Mouse (Mus musculus) retina, postnatal 7 days (tissue): Measurements from ENCODE around the gene Prpf18.
A peak's percentile ranks its signal among the peaks of the same experiment; 100 is the strongest.
"Not testable (repeated sequence)": the region's sequence is repeated elsewhere in the genome, so short reads cannot be mapped to it uniquely, and the experiment has no call there.

Source experiments
- DNase-seq: peaks from one replicate; pipeline ENCODE4 v3.0.0-alpha.2; 2012; ENCODE audit warnings: low read depth, low spot score

Gene Prpf18

GRCm38 (mm10) chr2:4614276-4614929 lies 37.5 kb downstream of the Prpf18 start:
- not testable (repeated sequence) for DNase-seq

DNA sequence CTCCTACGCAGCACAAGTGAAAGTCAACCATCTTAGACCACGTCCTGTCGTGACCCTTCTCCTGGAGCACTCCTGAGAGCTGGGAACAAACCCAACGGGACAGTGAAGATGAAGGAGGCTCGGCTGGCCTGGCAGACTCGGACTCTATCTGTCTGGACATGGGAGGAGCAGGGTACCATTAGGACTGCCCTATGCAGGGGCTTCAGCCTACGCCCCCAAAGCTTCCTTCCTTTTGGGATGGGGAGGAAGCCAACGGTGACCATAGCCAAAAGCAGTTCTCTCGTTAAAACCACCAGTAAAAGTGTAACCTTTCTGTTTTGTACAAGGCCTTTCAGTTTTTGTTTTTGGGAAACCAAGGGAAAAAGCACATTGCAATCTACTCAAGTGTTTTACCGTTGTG lies 40.2 kb downstream of the Prpf18 start:
- no peak for DNase-seq

GRCm38 (mm10) chr2:4611295-4611694 lies 40.6 kb downstream of the Prpf18 start:
- no peak for DNase-seq

DNA sequence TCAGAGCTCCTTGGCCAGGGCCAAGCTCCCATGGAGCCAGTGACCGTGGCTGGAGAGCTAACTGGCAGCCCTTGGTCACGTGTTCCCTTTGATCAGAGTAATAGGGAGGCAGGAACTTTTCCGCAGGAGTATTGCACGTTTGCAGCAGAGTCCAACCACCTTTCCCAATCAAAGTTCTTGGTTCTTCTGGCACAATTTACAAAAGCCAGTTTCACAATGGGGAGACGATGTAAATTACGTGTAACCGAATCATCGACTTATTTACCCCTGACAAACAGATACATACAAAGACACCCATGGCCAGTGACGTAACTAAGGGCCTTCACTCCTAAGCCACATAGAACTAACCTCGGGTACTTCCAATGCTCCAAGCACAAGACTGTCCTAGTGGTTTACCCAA lies 42.5 kb downstream of the Prpf18 start:
- no peak for DNase-seq

DNA sequence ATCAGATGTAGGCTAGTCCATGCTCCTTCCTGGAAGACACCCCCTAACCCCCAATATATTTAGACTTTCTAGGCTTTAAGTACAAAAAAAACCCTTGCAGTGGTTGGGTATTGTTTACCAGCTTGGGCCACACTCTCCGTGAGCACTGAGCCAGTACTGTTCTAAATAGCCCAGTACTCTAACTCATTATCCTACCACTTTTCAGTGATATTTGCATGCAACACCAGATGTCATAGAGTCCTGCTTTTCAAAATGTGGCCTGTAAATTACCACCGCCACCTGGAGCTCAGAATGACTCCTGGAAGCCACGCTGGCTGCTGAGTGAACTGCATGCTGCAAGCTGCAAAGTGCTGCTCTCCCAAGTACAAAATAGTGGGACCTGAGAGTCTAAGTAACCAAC lies 43.7 kb downstream of the Prpf18 start:
- no peak for DNase-seq

DNA sequence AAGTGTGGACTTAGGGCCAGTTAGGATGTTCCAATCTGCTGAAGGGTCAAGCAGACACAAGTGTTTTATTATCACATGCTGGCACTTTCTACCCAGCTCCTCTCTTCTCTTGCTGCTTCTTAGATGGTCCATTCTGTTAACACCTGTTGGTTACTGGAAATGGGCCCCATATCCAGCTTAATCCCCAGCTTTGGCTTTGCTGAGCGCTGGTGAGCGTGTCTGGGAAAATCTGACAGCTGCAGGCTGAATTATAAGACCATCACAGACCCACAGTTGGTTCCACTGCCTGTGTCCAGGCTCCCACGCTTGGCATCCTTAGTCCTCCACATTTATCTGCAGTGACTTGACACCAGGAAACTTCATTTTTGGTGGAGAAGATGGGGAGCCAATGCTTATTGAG lies 45.4 kb downstream of the Prpf18 start:
- DNase-seq, result peak; percentile 45

GRCm38 (mm10) chr2:4603361-4603945 lies 48.5 kb downstream of the Prpf18 start:
- DNase-seq, result no peak

GRCm38 (mm10) chr2:4601034-4601890 lies 50.7 kb downstream of the Prpf18 start:
- DNase-seq, result peak; percentile 66

GRCm38 (mm10) chr2:4596992-4597391 lies 54.9 kb downstream of the Prpf18 start:
- no peak for DNase-seq

DNA sequence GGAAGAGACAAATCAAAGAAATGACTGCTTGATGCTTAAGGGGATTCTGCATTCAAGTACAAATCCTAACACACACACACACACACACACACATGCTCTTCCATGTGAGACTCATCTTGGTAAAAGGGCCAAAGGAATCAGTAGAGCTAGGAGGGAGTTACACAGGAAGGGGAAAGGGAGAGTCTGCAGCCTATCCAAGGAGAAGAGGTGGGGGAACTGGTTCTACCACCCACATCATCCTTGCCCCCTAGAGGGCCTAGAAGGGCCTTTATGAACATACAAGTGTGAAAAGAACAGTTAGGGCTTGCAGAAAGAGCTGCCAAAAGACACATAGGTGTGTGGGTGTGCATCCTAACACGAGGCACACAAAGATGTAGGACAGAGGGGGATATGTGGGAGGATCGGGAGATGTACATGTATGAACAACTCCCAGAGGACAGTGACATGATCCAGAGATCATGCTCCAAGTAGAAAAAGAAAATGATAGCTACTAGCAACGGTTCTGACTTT lies 58.0 kb downstream of the Prpf18 start:
- no peak for DNase-seq

DNA sequence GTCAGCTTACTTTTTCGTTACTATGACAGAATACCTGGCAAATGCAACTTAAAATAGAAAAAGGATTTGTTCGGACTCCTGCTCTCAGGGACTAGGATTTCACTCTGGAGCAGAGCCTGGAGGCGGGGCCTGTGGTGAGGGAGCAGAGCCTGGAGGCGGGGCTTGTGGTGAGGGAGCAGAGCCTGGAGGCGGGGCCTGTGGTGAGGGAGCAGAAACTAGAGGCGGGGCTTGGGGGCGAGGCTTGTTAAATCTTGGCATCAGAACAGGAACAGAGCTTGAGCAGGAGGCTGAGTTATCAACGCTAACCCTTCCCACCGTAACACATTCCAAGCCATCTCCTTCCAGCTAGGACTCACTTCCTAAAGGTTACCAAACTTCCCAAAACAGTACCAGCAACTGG lies 58.5 kb downstream of the Prpf18 start:
- peak; percentile 45 for DNase-seq

DNA sequence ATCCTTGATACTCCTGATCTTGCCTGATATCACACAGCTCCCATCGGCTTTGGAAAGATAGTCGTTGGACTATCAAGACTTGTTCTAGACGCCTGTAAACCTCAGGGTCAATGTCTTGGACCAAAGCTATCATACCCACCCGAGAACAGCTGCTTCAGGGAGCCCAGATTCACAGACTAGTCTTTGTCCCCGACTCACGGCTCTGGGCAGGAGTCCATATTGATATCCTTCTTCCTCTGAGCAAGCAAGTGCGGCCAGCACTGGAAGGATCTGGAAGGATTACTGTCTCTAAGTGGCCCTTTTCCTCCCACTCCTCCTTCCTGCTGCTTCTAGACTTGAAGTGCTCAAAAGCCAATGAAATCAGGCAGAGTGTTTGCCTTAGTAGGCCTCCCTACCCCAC lies 59.2 kb downstream of the Prpf18 start:
- DNase-seq, result no peak

- no peak for DNase-seq
These were observed 60.3 kb downstream of the Prpf18 start for GRCm38 (mm10) chr2:4591647-4592046.

GRCm38 (mm10) chr2:4587685-4588409 lies 64.1 kb downstream of the Prpf18 start:
- DNase-seq, result no peak

- DNase-seq, result no peak
These were observed 65.7 kb downstream of the Prpf18 start for GRCm38 (mm10) chr2:4586245-4586644.

GRCm38 (mm10) chr2:4584252-4584651 lies 67.7 kb downstream of the Prpf18 start:
- DNase-seq, result no peak

- DNase-seq, result no peak
These were observed 69.0 kb downstream of the Prpf18 start for GRCm38 (mm10) chr2:4582930-4583329.

GRCm38 (mm10) chr2:4580666-4581065 lies 71.2 kb downstream of the Prpf18 start:
- no peak for DNase-seq

DNA sequence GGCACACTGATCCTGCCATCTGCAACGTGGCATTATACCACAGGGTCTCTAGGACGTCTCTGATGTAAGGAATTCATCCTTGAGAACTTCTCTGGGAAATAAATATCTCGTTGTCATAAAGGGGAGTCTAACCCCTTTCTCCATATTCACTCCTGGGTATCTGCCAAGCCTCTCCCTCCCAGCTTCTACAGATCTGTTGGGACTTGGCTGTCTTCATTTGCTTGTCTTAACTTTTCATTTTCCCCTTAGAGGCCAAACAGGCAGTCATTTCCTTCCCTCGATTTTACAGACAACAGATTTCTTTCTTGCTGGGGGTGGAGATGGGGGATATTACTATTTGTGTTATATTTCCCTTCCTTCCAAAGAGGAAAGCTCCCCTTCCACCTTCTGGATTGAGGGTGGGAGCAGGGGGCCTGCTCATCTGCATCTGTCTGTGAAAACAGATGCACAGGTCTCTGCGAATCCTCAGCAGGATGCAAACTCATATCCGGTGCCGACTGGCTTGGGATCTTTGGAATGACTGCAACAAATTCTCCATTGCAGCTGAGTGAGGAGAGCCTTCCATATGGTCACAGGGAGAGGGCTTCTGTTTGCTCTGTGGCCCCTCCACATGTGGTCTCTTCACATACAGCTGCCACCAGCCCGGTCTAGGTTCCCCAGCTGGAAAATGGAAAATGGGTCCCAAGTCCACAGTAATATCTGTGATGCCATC lies 72.4 kb downstream of the Prpf18 start:
- no peak for DNase-seq

GRCm38 (mm10) chr2:4578291-4578690 lies 73.6 kb downstream of the Prpf18 start:
- no peak for DNase-seq

GRCm38 (mm10) chr2:4575975-4576374 lies 75.9 kb downstream of the Prpf18 start:
- DNase-seq, result no peak
